Mouse (Mus musculus) MEL (cell line): ENCODE measurements around the gene Xcr1. TPM values are rescaled to one million over a fixed set of nuclear protein-coding genes. Genes with fewer than 3 reads are reported as not detected.

Source experiments
- DNase-seq: peaks from one replicate; pipeline ENCODE4 v3.0.0; 2011; ENCODE audit warnings: low read depth, low spot score
- H3K27ac ChIP-seq: 2 replicates; pipeline ENCODE4 v1.5.1; 2012; ENCODE audit warnings: low read depth, mild to moderate bottlenecking, control low read depth, low read length, moderate library complexity; ENCODE audit not compliant: control insufficient read depth
- H3K27me3 ChIP-seq, 2 experiments: fragments of 150-350 bp in 1 of 2; sonication (generic) in 1 of 2; 2 replicates each; pipeline ENCODE4 v1.6.1; 2012; ENCODE audit warnings: low read length in 2 of 2, mild to moderate bottlenecking in 2 of 2, improper control_type of control experiment in 1 of 2, moderate library complexity in 1 of 2; ENCODE audit not compliant: insufficient read depth in 2 of 2, control insufficient read depth in 1 of 2
- H3K36me3 ChIP-seq, 2 experiments: 2 replicates each; pipeline ENCODE4 v1.6.1; 2012 to 2014; ENCODE audit warnings: low read length in 2 of 2, improper control_type of control experiment in 1 of 2, inconsistent platforms in 1 of 2, mild to moderate bottlenecking in 1 of 2; ENCODE audit not compliant: insufficient read depth in 2 of 2, control insufficient read depth in 1 of 2
- H3K4me1 ChIP-seq, 2 experiments: fragments of 150-350 bp in 1 of 2; sonication (generic) in 1 of 2; 2 replicates each; pipeline ENCODE4 v1.6.1; 2012; ENCODE audit warnings: low read length in 2 of 2, improper control_type of control experiment in 1 of 2, mild to moderate bottlenecking in 1 of 2; ENCODE audit not compliant: insufficient read depth in 2 of 2, control insufficient read depth in 1 of 2
- H3K4me3 ChIP-seq, 2 experiments: fragments of 150-350 bp in 1 of 2; sonication (generic) in 1 of 2; 2 replicates each; pipeline ENCODE4 v1.5.1; 2012; ENCODE audit warnings: low read depth in 2 of 2, low read length in 2 of 2, mild to moderate bottlenecking in 2 of 2, moderate library complexity in 2 of 2, control low read depth in 1 of 2, improper control_type of control experiment in 1 of 2; ENCODE audit not compliant: control insufficient read depth in 1 of 2, insufficient read depth in 1 of 2
- H3K79me2 ChIP-seq: 2 replicates; pipeline ENCODE4 v1.6.1; 2012; ENCODE audit warnings: mild to moderate bottlenecking, low read length, moderate library complexity; ENCODE audit not compliant: control insufficient read depth, poor library complexity, insufficient read depth
- H3K9ac ChIP-seq: 2 replicates; pipeline ENCODE4 v1.6.1; 2012; ENCODE audit warnings: low read depth, mild to moderate bottlenecking, control low read depth, low read length, moderate library complexity; ENCODE audit not compliant: control insufficient read depth, poor library complexity, severe bottlenecking
- H3K9me3 ChIP-seq: fragments of 150-350 bp; sonication (generic); replicated peaks from 2 replicates; pipeline ENCODE4 v1.6.1; 2012; ENCODE audit warnings: mild to moderate bottlenecking, low read length, improper control_type of control experiment, moderate library complexity; ENCODE audit not compliant: insufficient read depth
- BHLHE40 ChIP-seq: IDR thresholded peaks from 2 replicates; pipeline ENCODE4 v1.6.1; 2012; ENCODE audit warnings: low read depth, mild to moderate bottlenecking, inconsistent platforms, low read length, improper control_type of control experiment, borderline replicate concordance
- ELF1 ChIP-seq: IDR thresholded peaks from 2 replicates; pipeline ENCODE4 v1.6.1; 2014; ENCODE audit warnings: low read depth, mild to moderate bottlenecking, inconsistent platforms, low read length, improper control_type of control experiment, moderate library complexity
- EP300 ChIP-seq, 2 experiments: IDR thresholded peaks; 2 replicates each; pipeline ENCODE4 v1.6.1; 2011; ENCODE audit warnings: improper control_type of control experiment in 2 of 2, low read length in 2 of 2, low read depth in 1 of 2, mild to moderate bottlenecking in 1 of 2
- ETS1 ChIP-seq: IDR thresholded peaks from 2 replicates; pipeline ENCODE4 v1.6.1; 2012; ENCODE audit warnings: low read depth, mild to moderate bottlenecking, inconsistent platforms, low read length, improper control_type of control experiment, moderate library complexity
- GATA1 ChIP-seq: IDR thresholded peaks from 2 replicates; pipeline ENCODE4 v1.6.1; 2011; ENCODE audit warnings: low read depth, low read length, improper control_type of control experiment
- JUND ChIP-seq: IDR thresholded peaks from 2 replicates; pipeline ENCODE4 v1.6.1; 2011; ENCODE audit warnings: low read depth, mild to moderate bottlenecking, improper control_type of control experiment, low read length
- MAX ChIP-seq: IDR thresholded peaks from 2 replicates; pipeline ENCODE4 v1.6.1; 2011; ENCODE audit warnings: low read length, improper control_type of control experiment
- MAZ ChIP-seq: IDR thresholded peaks from 2 replicates; pipeline ENCODE4 v1.6.1; 2012; ENCODE audit warnings: low read depth, mild to moderate bottlenecking, inconsistent platforms, low read length, improper control_type of control experiment
- MEF2A ChIP-seq: IDR thresholded peaks from 2 replicates; pipeline ENCODE4 v1.6.1; 2014; ENCODE audit warnings: low read depth, mild to moderate bottlenecking, inconsistent platforms, low read length, improper control_type of control experiment; ENCODE audit not compliant: poor library complexity, insufficient replicate concordance, severe bottlenecking; ENCODE audit errors: extremely low read depth
- MYB ChIP-seq: IDR thresholded peaks from 2 replicates; pipeline ENCODE4 v1.6.1; 2011; ENCODE audit warnings: mild to moderate bottlenecking, low read depth, low read length, improper control_type of control experiment
- NELFE ChIP-seq: IDR thresholded peaks from 2 replicates; pipeline ENCODE4 v1.6.1; 2011; ENCODE audit warnings: low read depth, low read length, improper control_type of control experiment
- NRF1 ChIP-seq: IDR thresholded peaks from 2 replicates; pipeline ENCODE4 v1.6.1; 2014; ENCODE audit warnings: low read depth, mild to moderate bottlenecking, inconsistent platforms, low read length, improper control_type of control experiment, moderate library complexity; ENCODE audit not compliant: poor library complexity, insufficient read depth, severe bottlenecking
- POLR2A ChIP-seq, 2 experiments: IDR thresholded peaks; 2 replicates each; pipeline ENCODE4 v1.6.1; 2011 to 2012; ENCODE audit warnings: low read length in 2 of 2, mild to moderate bottlenecking in 2 of 2, control low read depth in 1 of 2, improper control_type of control experiment in 1 of 2, low read depth in 1 of 2, moderate library complexity in 1 of 2; ENCODE audit not compliant: control insufficient read depth in 1 of 2, insufficient read depth in 1 of 2, poor library complexity in 1 of 2
- POLR2AphosphoS2 ChIP-seq: IDR thresholded peaks from 2 replicates; pipeline ENCODE4 v1.6.1; 2011; ENCODE audit warnings: low read length, improper control_type of control experiment
- POLR2AphosphoS5 ChIP-seq: IDR thresholded peaks from 2 replicates; pipeline ENCODE4 v1.6.1; 2012; ENCODE audit warnings: low read depth, borderline replicate concordance, mild to moderate bottlenecking, inconsistent platforms, low read length, moderate library complexity, mixed read lengths
- RCOR1 ChIP-seq: IDR thresholded peaks from 2 replicates; pipeline ENCODE4 v1.6.1; 2012; ENCODE audit warnings: low read depth, mild to moderate bottlenecking, inconsistent platforms, low read length, improper control_type of control experiment
- SIN3A ChIP-seq: IDR thresholded peaks from 2 replicates; pipeline ENCODE4 v1.6.1; 2012; ENCODE audit warnings: low read length, improper control_type of control experiment, inconsistent platforms
- TCF12 ChIP-seq: IDR thresholded peaks from 2 replicates; pipeline ENCODE4 v1.6.1; 2014; ENCODE audit warnings: low read depth, mild to moderate bottlenecking, inconsistent platforms, low read length, improper control_type of control experiment, moderate library complexity
- USF1 ChIP-seq: IDR thresholded peaks from 2 replicates; pipeline ENCODE4 v1.6.1; 2014; ENCODE audit warnings: low read depth, mild to moderate bottlenecking, inconsistent platforms, low read length, improper control_type of control experiment, moderate library complexity
- ZC3H11A ChIP-seq: IDR thresholded peaks from 2 replicates; pipeline ENCODE4 v1.6.1; 2012; ENCODE audit warnings: low read depth, mild to moderate bottlenecking, inconsistent platforms, low read length, improper control_type of control experiment
- ZKSCAN1 ChIP-seq: IDR thresholded peaks from 2 replicates; pipeline ENCODE4 v1.6.1; 2012; ENCODE audit warnings: low read depth, mild to moderate bottlenecking, inconsistent platforms, low read length, improper control_type of control experiment, moderate library complexity
- ZNF384 ChIP-seq: IDR thresholded peaks from 2 replicates; pipeline ENCODE4 v1.6.1; 2012; ENCODE audit warnings: low read depth, mild to moderate bottlenecking, inconsistent platforms, low read length, improper control_type of control experiment
- polyA plus RNA-seq, 2 experiments: library from polyadenylated mRNA; stranded (reverse) in 1 of 2; unstranded in 1 of 2; fragments of >175 nt in 1 of 2; fragments of >200 nt in 1 of 2; gene quantifications; 2 replicates each; pipeline versions ENCODE4 v1.2.1 to v1.2.4; 2012; ENCODE audit warnings: low replicate concordance in 2 of 2, low read depth in 1 of 2; ENCODE audit not compliant: insufficient read length in 2 of 2, insufficient read depth in 1 of 2, missing spikeins in 1 of 2
- total RNA-seq: library from RNA; depleted of rRNA; stranded (reverse); fragments of 300-350 nt; gene quantifications from 2 replicates; pipeline ENCODE4 v1.2.3, GENCODE M21; 2012

Gene Xcr1
- total and polyA plus RNA-seq, 3 experiments: 0.01 TPM; not detected in 2

DNA sequence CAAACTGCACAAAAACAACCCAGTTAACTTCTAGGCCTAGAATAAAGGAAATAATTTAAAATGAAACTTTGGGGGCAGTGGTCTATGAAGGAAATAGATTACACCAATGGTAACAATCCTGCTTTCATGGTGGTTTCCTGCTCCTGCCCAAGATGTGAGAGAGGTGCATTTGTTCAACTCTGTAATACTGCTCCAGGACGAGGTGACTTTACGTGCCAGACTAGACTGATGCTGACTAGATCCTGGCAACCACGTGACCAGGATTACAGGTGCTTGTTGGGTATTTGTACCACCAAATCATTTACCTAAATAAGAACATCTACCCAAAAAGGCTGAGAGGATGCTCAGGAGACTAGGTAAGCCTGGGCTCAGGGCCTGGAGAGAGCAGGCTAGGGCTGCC is 50.0 kb downstream of the Xcr1 start:
- H3K27me3 ChIP-seq: no peaks in the 10 kb centered on the region
- H3K4me1 ChIP-seq: no peaks in the 10 kb centered on the region; a peak in 1 of 4 replicates
- no peaks in the 10 kb centered on the region for H3K79me2 ChIP-seq
- H3K36me3 ChIP-seq: peaks cover 2 to 3% of the 10 kb centered on the region in 2 experiments; a peak in 3 of 4 replicates
- TF ChIP-seq MAX (no peak), MAZ (no peak), EP300 (IDR thresholded peaks at IDR 0.05; ENCODE audit: low read depth in 1 of 2, low read length in 2 of 2) (no peak), MYB (no peak)
- no peak overlapping the region for H3K4me3 ChIP-seq
- no peak for DNase-seq
- H3K9ac ChIP-seq: no peak overlapping the region
- no peak overlapping the region for H3K27ac ChIP-seq
- no peaks in the 10 kb centered on the region for H3K9me3 ChIP-seq

DNA sequence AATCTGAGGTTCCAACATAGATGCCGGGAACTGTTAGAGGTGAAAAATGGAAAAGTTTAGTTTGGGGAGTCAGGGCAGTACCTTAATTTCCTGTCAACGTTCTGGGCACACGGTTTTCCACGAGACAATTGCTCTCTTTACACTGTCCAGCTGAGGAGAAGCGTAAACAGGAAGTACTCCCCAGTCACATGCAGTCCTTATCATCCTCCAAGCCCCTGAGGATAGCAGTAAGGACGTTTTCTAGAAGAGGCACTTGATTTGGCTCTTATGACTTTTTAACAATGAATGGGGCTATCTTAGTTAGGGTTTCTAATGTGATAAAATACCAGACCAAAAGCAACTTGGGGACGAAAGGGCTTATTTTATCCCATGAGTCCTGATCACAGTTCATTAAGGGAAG is 53.2 kb downstream of the Xcr1 start:
- Histone ChIP-seq H3K4me1 (no peaks in the 10 kb centered on the region; a peak in 1 of 4 replicates), H3K27me3 (no peaks in the 10 kb centered on the region), H3K9me3 (no peaks in the 10 kb centered on the region), H3K27ac (no peak overlapping the region), H3K9ac (no peak overlapping the region), H3K36me3 (peaks cover 2 to 3% of the 10 kb centered on the region in 2 experiments; a peak in 3 of 4 replicates), H3K4me3 (no peak overlapping the region), H3K79me2 (no peaks in the 10 kb centered on the region)
- TF ChIP-seq RCOR1 (no peak), ZC3H11A (no peak), TCF12 (no peak), EP300 (IDR thresholded peaks at IDR 0.05; ENCODE audit: low read depth in 1 of 2, low read length in 2 of 2) (peak in 1 of 2 experiments; percentile 7; a peak in 1 of 4 replicates), NRF1 (no peak), ETS1 (no peak), MYB (no peak), ZNF384 (no peak), POLR2AphosphoS5 (no peak), BHLHE40 (peak; percentile 38; the same call in 1 of the 2 replicates), JUND (no peak), ZKSCAN1 (no peak), SIN3A (no peak), POLR2AphosphoS2 (no peak), ELF1 (no peak), MEF2A (no peak), MAZ (no peak), USF1 (peak; percentile 50; the same call in 1 of the 2 replicates), GATA1 (no peak), NELFE (no peak), POLR2A (IDR thresholded peaks at IDR 0.05; ENCODE audit: control insufficient read depth in 1 of 2, insufficient read depth in 1 of 2, low read depth in 1 of 2, low read length in 2 of 2, poor library complexity in 1 of 2) (no peak)
- DNase-seq: peak; percentile 24
